Mouse (Mus musculus) bone marrow, adult 2 months (tissue): Measurements from ENCODE around the gene Strbp.

Source experiments
- CTCF ChIP-seq: fragments of 200-500 bp; IDR thresholded peaks from 2 replicates; pipeline ENCODE4 v1.5.1; 2011; ENCODE audit warnings: low read length, control low read depth; ENCODE audit not compliant: control insufficient read depth, insufficient read depth
- POLR2A ChIP-seq: fragments of 200-500 bp; IDR thresholded peaks from 2 replicates; pipeline ENCODE4 v1.6.1; 2011; ENCODE audit warnings: low read depth, mild to moderate bottlenecking, control low read depth, low read length, borderline replicate concordance; ENCODE audit not compliant: control insufficient read depth

GRCm38 (mm10) chr2:37649590-37649989, 54.1 kb downstream of the Strbp start:
- no peak for TF ChIP-seq POLR2A
- TF ChIP-seq CTCF = no peak
